Mouse (Mus musculus) kidney, embryonic 14.5 days (tissue): ENCODE data around the gene Slc17a5. TPM values are rescaled to one million over a fixed set of nuclear protein-coding genes. Genes with fewer than 3 reads are reported as not detected.
"Not testable (repeated sequence)": the region's sequence is repeated elsewhere in the genome, so short reads cannot be mapped to it uniquely, and the experiment has no call there.

ENCODE experiments used
- ATAC-seq: fragments of 200-750 bp; cut with Nextera tagmentation; 2 replicates; pipeline ENCODE4 v1.8.0; 2017; ENCODE audit warnings: moderate number of reproducible peaks, mild to moderate bottlenecking, moderate TSS enrichment, moderate library complexity; ENCODE audit not compliant: low FRiP score, low TSS enrichment
- H3K27ac ChIP-seq: fragments of 300-500 bp; sonication (generic); 2 replicates; pipeline ENCODE4 v1.5.1; 2014; ENCODE audit warnings: low read depth, mild to moderate bottlenecking, low read length, moderate library complexity, mixed read lengths
- H3K27me3 ChIP-seq: fragments of 300-500 bp; sonication (generic); 2 replicates; pipeline ENCODE4 v1.6.1; 2014; ENCODE audit warnings: mild to moderate bottlenecking, low read length; ENCODE audit not compliant: control insufficient read depth, insufficient read depth
- H3K36me3 ChIP-seq: fragments of 300-500 bp; sonication (generic); 2 replicates; pipeline ENCODE4 v1.6.1; 2014; ENCODE audit warnings: low read length, mixed read lengths; ENCODE audit not compliant: control insufficient read depth, insufficient read depth
- H3K4me1 ChIP-seq: fragments of 300-500 bp; sonication (generic); 2 replicates; pipeline ENCODE4 v1.6.1; 2014; ENCODE audit warnings: low read length, mixed read lengths; ENCODE audit not compliant: control insufficient read depth, insufficient read depth
- H3K4me2 ChIP-seq: fragments of 300-500 bp; sonication (generic); replicated peaks from 2 replicates; pipeline ENCODE4 v1.6.1; 2014; ENCODE audit warnings: low read depth, mild to moderate bottlenecking, low read length
- H3K4me3 ChIP-seq: fragments of 300-500 bp; sonication (generic); 2 replicates; pipeline ENCODE4 v1.5.1; 2014; ENCODE audit warnings: mild to moderate bottlenecking, low read length
- H3K9ac ChIP-seq: fragments of 300-500 bp; sonication (generic); 2 replicates; pipeline ENCODE4 v1.6.1; 2014; ENCODE audit warnings: low read depth, mild to moderate bottlenecking, low read length, moderate library complexity
- H3K9me3 ChIP-seq: fragments of 300-500 bp; sonication (generic); 2 replicates; pipeline ENCODE4 v1.6.1; 2016; ENCODE audit warnings: low read length; ENCODE audit not compliant: control insufficient read depth
- WGBS: fragments of 180-500 bp; shearing (Covaris S2); extraction: QIAGEN DNeasy Blood & Tissue Kit; methylation state at CpG from one replicate; pipeline ENCODE4 v1.1.7; 2014; 5-methylcytosine and 5-hydroxymethylcytosine counted together
- polyA plus RNA-seq: library from polyadenylated mRNA; unstranded; fragments of >200 nt; fragmentation: Nextera tagmentation; extraction: Ambion mirVana; gene quantifications from 2 replicates; pipeline ENCODE4 v1.2.1, GENCODE M21; 2014

The Slc17a5 gene
- polyA plus RNA-seq, 1 experiment from 2014 or later: 16.9 TPM

GRCm38 (mm10) chr9:78504133-78504532 is 83.7 kb downstream of the Slc17a5 start:
- no peak overlapping the region for H3K4me2 ChIP-seq
- WGBS: 76% methylated on average over 4 of the region's 4 CpGs
- ATAC-seq: no peak

DNA sequence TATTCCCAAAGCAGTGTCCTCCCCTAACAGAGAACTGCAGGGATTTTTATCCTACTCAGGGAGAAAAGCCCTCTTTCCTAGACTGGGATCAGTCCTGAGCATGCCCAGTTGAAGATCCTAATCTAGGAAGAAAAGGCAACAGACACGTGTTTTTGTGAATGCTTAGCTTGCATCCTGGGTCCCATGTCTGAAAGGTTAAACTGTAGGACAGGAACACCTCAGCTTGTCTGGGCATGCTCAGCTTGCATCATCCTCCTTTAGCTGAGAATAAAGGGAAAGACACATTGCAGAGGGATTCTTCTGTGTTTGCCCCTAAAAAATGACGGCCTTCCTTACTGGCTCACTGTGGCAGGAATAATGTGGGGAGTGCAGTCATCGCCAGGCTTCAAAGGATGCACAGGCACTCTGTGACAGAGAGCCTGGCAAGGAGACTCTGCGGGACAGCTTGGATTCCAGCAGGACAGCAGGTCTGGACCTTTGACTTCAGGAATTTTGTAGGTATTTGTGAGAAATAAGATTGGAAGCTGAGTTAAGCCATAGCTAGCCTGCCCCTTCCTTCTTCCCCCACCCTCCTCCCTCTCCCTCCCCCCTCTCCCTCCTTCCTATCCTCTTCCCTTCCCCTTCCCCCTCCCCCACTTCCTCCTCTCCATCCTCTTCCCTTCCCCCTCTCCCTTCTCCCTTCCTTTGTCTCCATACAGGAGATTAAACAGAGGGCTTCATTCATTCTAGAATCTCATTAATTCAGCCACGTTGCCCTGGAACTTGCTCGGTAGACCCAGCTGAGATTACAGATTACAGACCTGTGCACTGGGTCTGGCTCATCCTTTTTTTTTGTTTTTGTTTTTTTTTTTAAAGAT is 84.4 kb downstream of the Slc17a5 start:
- no peak overlapping the region for H3K4me3 ChIP-seq
- ATAC-seq: 0 out of 2 replicates have a peak, but pooled peaks have one; percentile 26
- peak overlapping the region; percentile 52; the same call in 1 of the 2 replicates for H3K27ac ChIP-seq
- 14% methylated on average over 6 of the region's 6 CpGs for WGBS
- H3K36me3 ChIP-seq: no peaks in the 10 kb centered on the region
- H3K9ac ChIP-seq: 0 out of 2 replicates have a peak overlapping the region, but pooled peaks have one; percentile 23
- H3K4me2 ChIP-seq: no peak overlapping the region
- H3K27me3 ChIP-seq: no peaks in the 10 kb centered on the region
- H3K9me3 ChIP-seq: no peaks in the 10 kb centered on the region
- H3K4me1 ChIP-seq: peaks cover 11% of the 10 kb centered on the region; the same call in 1 of the 2 replicates

More at GRCm38 (mm10) chr9:78504133-78504532, 83.7 kb downstream of the Slc17a5 start:
- Histone ChIP-seq H3K36me3 (no peaks in the 10 kb centered on the region), H3K9me3 (no peaks in the 10 kb centered on the region), H3K27me3 (no peaks in the 10 kb centered on the region), H3K9ac (no peak overlapping the region), H3K4me1 (peaks cover 11% of the 10 kb centered on the region; the same call in 1 of the 2 replicates), H3K4me3 (no peak overlapping the region), H3K27ac (no peak overlapping the region)

GRCm38 (mm10) chr9:78501284-78501683 is 86.6 kb downstream of the Slc17a5 start:
- WGBS: 88% methylated on average over 4 of the region's 4 CpGs
- H3K4me2 ChIP-seq: no peak overlapping the region
- peaks cover 11% of the 10 kb centered on the region; the same call in 1 of the 2 replicates for H3K4me1 ChIP-seq
- no peaks in the 10 kb centered on the region for H3K36me3 ChIP-seq
- no peak overlapping the region for H3K9ac ChIP-seq
- no peak overlapping the region for H3K27ac ChIP-seq
- no peak overlapping the region for H3K4me3 ChIP-seq
- no peaks in the 10 kb centered on the region for H3K9me3 ChIP-seq
- no peak for ATAC-seq
- no peaks in the 10 kb centered on the region for H3K27me3 ChIP-seq

GRCm38 (mm10) chr9:78500386-78500785 is 87.5 kb downstream of the Slc17a5 start:
- Histone ChIP-seq H3K4me1 (peaks cover 11% of the 10 kb centered on the region; the same call in 1 of the 2 replicates), H3K4me2 (no peak overlapping the region), H3K27me3 (no peaks in the 10 kb centered on the region), H3K9me3 (no peaks in the 10 kb centered on the region), H3K9ac (no peak overlapping the region), H3K4me3 (no peak overlapping the region), H3K36me3 (no peaks in the 10 kb centered on the region), H3K27ac (no peak overlapping the region)
- ATAC-seq: no peak
- 66% methylated on average over 3 of the region's 3 CpGs for WGBS

GRCm38 (mm10) chr9:78493171-78493570 is 94.7 kb downstream of the Slc17a5 start:
- H3K36me3 ChIP-seq: no peaks in the 10 kb centered on the region
- H3K27ac ChIP-seq: no peak overlapping the region
- H3K4me3 ChIP-seq: no peak overlapping the region
- 80% methylated on average over 7 of the region's 7 CpGs for WGBS
- ATAC-seq: no peak
- no peaks in the 10 kb centered on the region for H3K27me3 ChIP-seq
- no peak overlapping the region for H3K9ac ChIP-seq
- no peaks in the 10 kb centered on the region for H3K4me1 ChIP-seq
- H3K9me3 ChIP-seq: no peaks in the 10 kb centered on the region
- H3K4me2 ChIP-seq: no peak overlapping the region

- H3K9ac ChIP-seq: no peak overlapping the region
- H3K9me3 ChIP-seq: no peaks in the 10 kb centered on the region
- no peak overlapping the region for H3K4me3 ChIP-seq
- 89% methylated on average over 3 of the region's 3 CpGs for WGBS
- H3K27me3 ChIP-seq: no peaks in the 10 kb centered on the region
- no peak overlapping the region for H3K4me2 ChIP-seq
- H3K27ac ChIP-seq: no peak overlapping the region
- H3K4me1 ChIP-seq: no peaks in the 10 kb centered on the region
- ATAC-seq: no peak
- no peaks in the 10 kb centered on the region for H3K36me3 ChIP-seq
Observed at GRCm38 (mm10) chr9:78492254-78492653, 95.6 kb downstream of the Slc17a5 start.

- H3K4me1 ChIP-seq: no peaks in the 10 kb centered on the region
- H3K9me3 ChIP-seq: no peaks in the 10 kb centered on the region
- H3K27me3 ChIP-seq: no peaks in the 10 kb centered on the region
- no peak overlapping the region for H3K4me2 ChIP-seq
- H3K27ac ChIP-seq: no peak overlapping the region
- 84% methylated on average over 3 of the region's 3 CpGs for WGBS
- no peak overlapping the region for H3K4me3 ChIP-seq
- no peak overlapping the region for H3K9ac ChIP-seq
- no peaks in the 10 kb centered on the region for H3K36me3 ChIP-seq
- no peak for ATAC-seq
Observed at GRCm38 (mm10) chr9:78491169-78491568, 96.7 kb downstream of the Slc17a5 start.

DNA sequence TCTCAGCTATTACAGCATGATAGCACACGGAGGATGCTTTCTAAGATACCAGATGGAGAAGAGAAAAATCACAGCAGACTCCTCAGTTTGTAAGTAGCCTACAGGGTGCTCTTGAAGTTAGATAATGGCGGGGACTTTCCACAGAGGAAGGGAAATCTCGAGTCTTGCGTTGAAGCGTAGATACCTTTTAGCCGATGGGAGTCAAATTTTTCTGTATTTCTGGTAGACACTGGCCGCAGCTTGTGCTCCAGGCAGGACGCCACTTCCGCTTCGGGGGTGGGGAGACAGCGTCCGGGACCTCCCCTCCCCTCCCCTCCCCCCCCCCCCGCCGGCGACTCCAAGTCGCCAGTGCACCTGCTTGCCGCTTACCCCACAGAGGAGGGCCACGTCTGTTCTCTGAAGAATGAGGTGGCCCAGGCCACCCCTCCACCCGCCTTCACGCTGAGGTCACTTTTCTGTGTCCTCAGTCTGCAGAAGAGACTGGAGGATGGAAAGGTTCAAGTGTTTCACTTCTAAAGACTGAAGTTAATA is 98.9 kb downstream of the Slc17a5 start, which contains the start of gene Eef1a1:
Eef1a1 (minus strand) TSS at position 262 of the 531 bp plus-strand sequence.
- Histone ChIP-seq H3K27ac (peak within 1 kb of the TSS; percentile 18; the same call in 1 of the 2 replicates), H3K4me3 (peak within 1 kb of the TSS; percentile 39), H3K27me3 (no peaks in the 10 kb centered on the region), H3K9me3 (no peaks in the 10 kb centered on the region), H3K4me2 (peak within 1 kb of the TSS; percentile 48), H3K9ac (peak within 1 kb of the TSS; percentile 47; the same call in 1 of the 2 replicates), H3K36me3 (no peaks in the 10 kb centered on the region), H3K4me1 (no peaks in the 10 kb centered on the region)
- ATAC-seq: peak; percentile 81
- under 1% methylated on average over 18 of the region's 20 CpGs for WGBS

DNA sequence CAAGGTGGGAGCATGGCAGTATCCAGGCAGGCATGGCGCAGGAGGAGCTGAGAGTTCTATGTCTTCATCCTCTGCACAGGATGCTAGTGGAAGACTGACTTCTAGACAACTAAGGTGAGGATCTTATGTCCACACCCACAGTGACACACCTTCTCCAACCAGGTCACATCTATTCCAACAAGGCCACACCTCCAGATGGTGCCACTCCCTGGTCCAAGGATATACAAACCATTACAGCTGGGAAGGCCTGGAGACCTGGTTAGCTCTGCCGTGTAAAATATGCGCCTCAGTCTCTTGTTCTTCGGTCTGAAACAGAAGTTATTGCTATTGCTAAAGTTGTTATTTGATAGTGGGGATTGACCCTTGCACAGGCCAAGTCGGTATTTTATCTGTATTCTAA is 99.8 kb downstream of the Slc17a5 start:
- not testable (repeated sequence) for H3K27me3 ChIP-seq, H3K4me2 ChIP-seq, H3K4me3 ChIP-seq, H3K27ac ChIP-seq, H3K36me3 ChIP-seq, ATAC-seq, H3K4me1 ChIP-seq, H3K9me3 ChIP-seq, H3K9ac ChIP-seq
- 94% methylated on average over 5 of the region's 5 CpGs for WGBS
